Mouse (Mus musculus) erythroblast, embryonic 14.5 days (primary cell): ENCODE measurements around the gene Map3k3.

Experiments
- GATA1 ChIP-seq: IDR thresholded peaks from 2 replicates; pipeline ENCODE4 v1.6.1; 2012; ENCODE audit warnings: low read length, inconsistent platforms, mixed read lengths
- TAL1 ChIP-seq: IDR thresholded peaks from 3 replicates; pipeline ENCODE4 v1.6.1; 2012; ENCODE audit warnings: low read length, inconsistent platforms, mixed read lengths

- TF ChIP-seq GATA1 (no peak), TAL1 (no peak)
These were observed 79.1 kb downstream of the Map3k3 start for GRCm38 (mm10) chr11:106163546-106163945.
